Comparison of ENCODE assay signal across 1 mouse cellular context in genomic region chr19:3767781-3768696, GRCm38 (mm10).
TF ChIP-seq lines count a peak whose summit lies in the region.

No protein-coding gene starts in this region.

TF ChIP-seq in CH12.LX, 34 proteins besides CTCF, POLR2A, EP300 and RAD21 (continued from another document):
- TF ChIP-seq BHLHE40 (IDR thresholded peaks at IDR 0.05; ENCODE audit: low read depth, low read length) (no peak), MAX (IDR thresholded peaks at IDR 0.05; ENCODE audit: low read length) (peak; percentile 26; the same call in 1 of the 2 replicates), CHD2 (IDR thresholded peaks at IDR 0.05; ENCODE audit: low read length) (peak; percentile 78), ELF1 (IDR thresholded peaks at IDR 0.05; ENCODE audit: low read depth, low read length) (no peak; the same call in 1 of the 2 replicates), MAFK (IDR thresholded peaks at IDR 0.05; ENCODE audit: insufficient replicate concordance, low read length) (no peak), MAZ (IDR thresholded peaks at IDR 0.05; ENCODE audit: low read depth, low read length) (peak; percentile 9), IRF4 (IDR thresholded peaks at IDR 0.05; ENCODE audit: low read depth, low read length) (no peak), NELFE (IDR thresholded peaks at IDR 0.05; ENCODE audit: low read depth, low read length) (peak; percentile 45; the same call in 1 of the 2 replicates), GABPA (IDR thresholded peaks at IDR 0.05; ENCODE audit: insufficient replicate concordance, low read depth, low read length) (no peak), KAT2A (IDR thresholded peaks at IDR 0.05; ENCODE audit: insufficient replicate concordance, low read length) (peak; percentile 98), HCFC1 (IDR thresholded peaks at IDR 0.05; ENCODE audit: low read depth, low read length) (peak; percentile 48), MEF2A (IDR thresholded peaks at IDR 0.05; ENCODE audit: borderline replicate concordance, low read depth, low read length) (0 out of 2 replicates have a peak, but pooled peaks have one; percentile 15), ETS1 (conservative IDR thresholded peaks at IDR 0.05; ENCODE audit: low read depth, low read length) (no peak), POLR2AphosphoS2 (IDR thresholded peaks at IDR 0.05; ENCODE audit: low read depth, low read length) (0 out of 2 replicates have a peak, but pooled peaks have one; percentile 19), USF2 (conservative IDR thresholded peaks at IDR 0.05; ENCODE audit: low read depth, low read length) (no peak), CHD1 (IDR thresholded peaks at IDR 0.05; ENCODE audit: low read depth, low read length) (peak; percentile 41; the same call in 1 of the 2 replicates), E2F4 (IDR thresholded peaks at IDR 0.05; ENCODE audit: insufficient replicate concordance, low read depth, low read length) (no peak), UBTF (IDR thresholded peaks at IDR 0.05; ENCODE audit: low read depth, low read length) (peak; percentile 98), NRF1 (IDR thresholded peaks at IDR 0.05; ENCODE audit: low read depth, low read length) (peak; percentile 41), TBP (conservative IDR thresholded peaks at IDR 0.05; ENCODE audit: low read depth, low read length) (peak; percentile 69), ZNF384 (IDR thresholded peaks at IDR 0.05; ENCODE audit: low read depth, low read length) (peak; percentile 78), MXI1 (IDR thresholded peaks at IDR 0.05; ENCODE audit: low read depth, low read length) (peak; percentile 26; the same call in 1 of the 2 replicates), RCOR1 (conservative IDR thresholded peaks at IDR 0.05; ENCODE audit: low read depth, low read length) (no peak), JUND (conservative IDR thresholded peaks at IDR 0.05; ENCODE audit: low read depth, low read length) (no peak), TCF12 (IDR thresholded peaks at IDR 0.05; ENCODE audit: low read depth, low read length) (peak; percentile 39)
